Mouse (Mus musculus): ENCODE data around the gene Smarcd2. TPM values are rescaled to one million over a fixed set of nuclear protein-coding genes. Genes with fewer than 3 reads are reported as not detected.

Smarcd2 gene
- total RNA-seq, 2 experiments from 2014 or later: 17.2 to 20.6 TPM

DNA sequence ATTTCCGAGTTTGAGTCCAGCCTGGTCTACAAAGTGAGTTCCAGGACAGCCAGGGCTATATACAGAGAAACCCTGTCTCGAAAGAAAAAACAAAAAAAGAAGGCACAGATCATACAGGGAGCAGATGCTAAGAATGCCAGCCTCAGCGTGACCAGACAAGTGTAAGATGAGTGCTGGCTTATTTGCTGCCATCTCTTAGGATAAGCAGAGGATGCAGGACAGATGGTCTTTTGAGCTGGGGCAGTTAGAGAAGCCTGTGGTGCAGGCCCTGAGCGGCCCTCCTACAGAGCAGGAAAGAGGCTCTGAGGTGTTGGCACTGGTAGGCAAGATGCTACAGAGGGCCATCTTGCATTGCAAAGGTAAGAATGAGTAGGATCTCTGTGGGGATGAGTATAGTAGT, 10.6 kb upstream of the Smarcd2 start:
- intact Hi-C loops (cut with DNase I): no loop called here

GRCm38 (mm10) chr11:106282452-106282851, 9.7 kb upstream of the Smarcd2 start:
- no peak for DNase-seq (ENCODE audit: low spot score in 2 of 2)
- intact Hi-C loops (cut with DNase I): no loop called here

More for the DNA sequence above, 10.6 kb upstream of the Smarcd2 start:
- no peak for DNase-seq (ENCODE audit: low spot score in 2 of 2)

GRCm38 (mm10) chr11:106276454-106276853, 3.7 kb upstream of the Smarcd2 start, which contains the start of gene Tcam1:
TSS of gene Tcam1 (plus strand) at chr11:106276672.
- DNase-seq (ENCODE audit: low spot score in 2 of 2): peak; percentile 90 to 91
- intact Hi-C loops (cut with DNase I): no loop called here

DNA sequence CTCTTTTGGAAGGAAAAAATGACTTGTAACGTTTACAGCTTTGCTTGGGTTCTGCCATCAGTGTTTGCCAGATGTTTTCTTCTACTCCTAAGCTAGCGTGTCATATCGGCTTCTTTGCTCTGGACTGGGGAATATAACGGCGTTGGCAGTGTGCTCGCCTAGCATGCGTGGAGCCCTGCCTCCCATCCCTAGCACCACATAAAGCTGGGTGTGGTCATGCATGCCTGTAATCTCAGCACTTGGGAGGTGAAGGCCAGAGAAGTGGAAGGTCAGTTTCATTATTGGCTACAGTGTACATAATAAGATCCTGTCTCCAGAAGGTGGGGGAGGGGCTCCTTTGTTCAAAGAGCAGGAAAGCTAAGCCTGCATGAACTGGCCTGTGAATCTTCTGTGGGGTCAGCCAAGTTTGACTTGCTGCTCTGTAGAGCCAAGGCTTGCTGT, 2.2 kb upstream of the Smarcd2 start:
- no peak for DNase-seq (ENCODE audit: low spot score in 2 of 2)
- intact Hi-C loops (cut with DNase I): no loop called here

DNA sequence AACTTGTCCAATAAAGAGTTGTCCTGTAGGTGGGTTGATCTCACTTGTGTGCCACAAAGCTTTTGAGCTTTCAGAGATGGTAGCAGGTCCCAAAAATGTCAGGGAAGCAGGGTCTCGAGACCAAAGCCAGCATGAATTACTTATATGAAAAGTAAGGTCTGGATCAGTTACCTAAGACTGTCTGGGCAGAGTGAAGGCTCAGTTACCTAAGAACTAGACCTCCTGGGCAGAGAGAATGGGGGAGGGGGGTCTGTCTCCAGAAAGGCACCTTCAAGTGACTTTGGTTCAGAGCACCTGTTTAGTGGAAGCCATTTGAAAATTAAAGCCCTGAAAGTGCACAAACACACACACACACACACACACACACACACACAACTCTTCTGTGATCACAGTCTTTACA, 1.6 kb upstream of the Smarcd2 start:
- intact Hi-C loops (cut with DNase I): no loop called here
- DNase-seq (ENCODE audit: low spot score in 2 of 2): no peak

GRCm38 (mm10) chr11:106273811-106274210, 1.0 kb upstream of the Smarcd2 start:
- DNase-seq (ENCODE audit: low spot score in 2 of 2): no peak
- intact Hi-C loops (cut with DNase I): no loop called here

DNA sequence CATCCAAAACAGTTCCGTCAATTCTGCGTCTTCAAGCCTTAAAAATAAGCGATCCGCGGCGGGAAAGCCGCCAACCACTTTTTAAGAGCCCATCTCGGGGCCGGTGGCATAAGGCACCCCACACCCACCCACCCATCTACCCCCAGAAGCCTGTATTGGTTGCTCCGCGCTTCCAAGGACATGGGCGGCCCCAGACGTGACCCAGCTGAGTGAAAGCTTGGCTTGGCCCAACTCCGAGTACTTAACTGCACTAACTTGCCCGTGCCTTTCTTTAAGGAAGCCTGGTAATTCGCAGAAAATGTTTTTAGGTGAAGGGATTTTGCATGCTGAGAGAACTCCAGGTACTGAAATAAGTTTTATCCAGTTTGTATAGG, 526 bp upstream of the Smarcd2 start:
- DNase-seq (ENCODE audit: low spot score in 2 of 2): no peak
- intact Hi-C loops (cut with DNase I): no loop called here

DNA sequence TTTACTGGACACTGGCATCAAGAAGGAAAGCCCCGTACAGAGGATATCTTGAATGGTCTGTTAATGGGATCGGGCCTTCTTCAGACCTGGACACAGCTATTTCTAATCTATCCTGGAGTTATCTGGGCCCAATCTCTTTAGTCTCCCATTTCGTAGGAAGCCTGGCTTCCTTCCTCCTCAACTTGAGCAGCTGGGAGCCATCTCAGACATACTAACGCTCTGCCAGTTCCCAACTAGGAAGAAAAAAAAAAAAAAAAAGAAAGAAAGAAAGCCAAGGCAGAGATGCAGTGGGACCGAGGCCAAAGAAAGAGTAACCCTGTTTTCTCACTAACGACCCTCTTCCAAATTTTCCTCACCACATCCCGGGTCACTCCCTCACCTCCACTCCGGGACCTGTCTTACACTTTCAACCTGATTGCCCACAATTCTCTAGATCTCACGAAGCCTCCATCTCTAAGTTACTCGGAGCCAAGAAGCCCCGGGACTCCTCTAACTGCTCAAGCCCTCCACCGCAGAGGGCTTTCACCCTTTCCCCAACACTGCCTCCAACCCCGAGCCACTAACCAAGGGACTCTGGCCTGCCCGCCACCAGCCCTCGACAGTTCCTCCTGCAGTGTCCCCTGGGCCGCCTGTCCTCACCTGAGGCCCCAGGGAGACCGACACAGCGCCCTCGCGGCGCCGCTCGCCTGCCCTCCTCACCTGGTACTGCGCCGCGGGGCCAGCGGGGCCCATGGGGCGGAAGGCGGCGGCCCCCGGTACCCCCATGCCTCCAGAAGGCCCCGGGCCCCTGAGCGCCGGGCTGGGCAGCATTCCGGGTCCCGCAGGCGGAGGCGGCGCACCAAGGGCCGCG, 753 bp downstream of the Smarcd2 start:
- intact Hi-C loops (cut with DNase I): no loop called here
- DNase-seq (ENCODE audit: low spot score in 2 of 2): peak in 1 of 2 experiments; percentile 54

DNA sequence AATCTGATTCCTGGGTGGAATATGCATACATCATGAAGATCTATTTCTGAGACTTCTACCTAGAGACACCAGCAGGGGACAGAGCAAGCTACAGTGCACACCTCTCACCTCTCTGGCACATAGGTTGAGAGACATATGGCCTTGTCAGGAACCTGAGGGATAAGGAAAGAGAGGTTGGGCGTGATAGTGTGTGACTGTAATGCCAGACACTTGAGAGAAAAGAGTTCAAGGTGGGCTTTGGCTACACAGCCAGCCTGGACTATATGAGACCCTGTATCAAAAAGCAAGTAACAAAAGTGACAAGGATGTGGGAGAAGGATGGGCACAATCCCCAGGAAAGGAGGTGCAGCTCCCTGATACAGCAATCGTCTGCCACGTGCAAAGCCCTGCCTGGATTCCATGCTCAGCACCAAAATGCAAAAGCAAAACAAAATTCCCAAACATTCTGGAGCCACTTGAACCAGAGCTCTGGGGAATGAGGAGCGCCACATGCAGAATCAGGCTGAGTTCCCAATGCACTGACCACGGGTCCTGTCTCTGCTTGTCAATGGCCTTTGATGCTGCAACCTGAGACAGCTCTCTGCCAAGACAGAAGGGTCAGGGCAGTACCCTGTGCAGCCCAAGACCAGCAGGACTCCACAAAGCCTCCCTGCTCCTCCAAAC, 1.5 kb downstream of the Smarcd2 start:
- intact Hi-C loops (cut with DNase I): no loop called here
- no peak for DNase-seq (ENCODE audit: low spot score in 2 of 2)

- intact Hi-C loops (cut with DNase I): no loop called here
- no peak for DNase-seq (ENCODE audit: low spot score in 2 of 2)
Measured at GRCm38 (mm10) chr11:106269060-106269431, 3.7 kb downstream of the Smarcd2 start.

GRCm38 (mm10) chr11:106268326-106269059, 4.3 kb downstream of the Smarcd2 start:
- intact Hi-C loops (cut with DNase I): no loop called here
- DNase-seq (ENCODE audit: low spot score in 2 of 2): peak; percentile 51 to 53

DNA sequence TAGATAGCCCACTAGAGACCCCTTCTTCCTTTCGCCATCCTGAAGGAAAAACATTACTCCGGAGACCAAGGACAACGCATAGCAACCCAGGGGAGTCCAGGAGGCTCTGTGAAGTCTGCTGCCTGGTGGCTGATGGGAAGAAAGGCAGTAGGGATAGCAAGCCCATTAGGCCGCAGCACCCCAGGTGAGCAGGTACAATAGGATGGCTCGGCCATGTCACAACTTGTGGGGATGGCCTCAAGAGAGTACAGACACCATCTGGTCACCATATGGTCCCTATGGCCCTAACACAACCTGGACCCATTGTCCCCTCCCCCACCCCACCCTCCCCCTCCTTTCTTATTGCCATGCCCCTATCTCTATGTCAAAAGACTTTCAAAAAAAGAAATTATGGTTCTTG, 4.9 kb downstream of the Smarcd2 start:
- intact Hi-C loops (cut with DNase I): no loop called here
- DNase-seq (ENCODE audit: low spot score in 2 of 2): no peak

GRCm38 (mm10) chr11:106267311-106267852, 5.4 kb downstream of the Smarcd2 start:
- intact Hi-C loops (cut with DNase I): no loop called here
- DNase-seq (ENCODE audit: low spot score in 2 of 2): no peak

- DNase-seq (ENCODE audit: low spot score in 2 of 2): no peak
Measured at GRCm38 (mm10) chr11:106266431-106266830, 6.3 kb downstream of the Smarcd2 start.

DNA sequence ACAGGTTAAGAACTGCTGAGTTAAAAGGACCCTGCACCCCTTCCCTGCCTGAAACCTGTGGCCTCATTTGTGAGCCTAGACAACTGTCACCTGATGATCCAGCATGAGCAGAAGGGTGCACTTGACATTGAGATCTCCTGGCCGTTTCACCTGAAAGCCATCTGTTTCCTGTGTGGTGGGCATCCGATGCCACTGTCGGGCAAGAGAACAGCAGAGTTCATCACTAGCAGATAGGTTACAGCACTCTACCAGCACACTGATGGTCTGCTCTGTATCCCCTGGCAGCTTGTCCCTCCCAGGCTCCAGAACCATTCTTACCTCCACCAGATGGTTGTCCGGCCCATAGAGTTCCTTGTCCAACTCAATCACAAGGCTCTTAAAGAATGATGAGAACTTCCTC, 7.2 kb downstream of the Smarcd2 start:
- DNase-seq (ENCODE audit: low spot score in 2 of 2): no peak
- intact Hi-C loops (cut with DNase I): no loop called here

More at GRCm38 (mm10) chr11:106266431-106266830, 6.3 kb downstream of the Smarcd2 start:
- intact Hi-C loops (cut with DNase I): no loop called here

DNA sequence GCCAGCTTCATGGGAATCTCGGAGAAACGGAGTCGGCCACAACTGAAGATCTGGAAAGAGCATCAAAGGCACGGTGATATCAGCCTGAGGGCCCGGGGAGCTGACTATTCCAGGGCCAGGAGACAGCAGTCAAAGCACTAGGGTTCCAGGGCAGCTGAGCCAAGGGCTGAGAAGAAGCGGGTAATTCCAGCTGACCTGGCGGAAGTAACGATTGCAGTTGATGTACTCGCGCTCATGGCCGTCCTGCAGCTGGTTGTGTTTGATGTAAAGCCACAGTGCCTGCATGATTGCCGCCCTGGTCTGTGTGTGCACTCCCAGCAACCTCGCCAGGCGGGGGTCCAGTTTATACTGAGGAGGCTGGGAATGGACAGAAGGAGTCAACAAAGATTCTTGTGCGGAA, 7.8 kb downstream of the Smarcd2 start:
- DNase-seq (ENCODE audit: low spot score in 2 of 2): no peak
- intact Hi-C loops (cut with DNase I): no loop called here

- no peak for DNase-seq (ENCODE audit: low spot score in 2 of 2)
- intact Hi-C loops (cut with DNase I): no loop called here
Measured at GRCm38 (mm10) chr11:106263963-106264362, 8.8 kb downstream of the Smarcd2 start.

DNA sequence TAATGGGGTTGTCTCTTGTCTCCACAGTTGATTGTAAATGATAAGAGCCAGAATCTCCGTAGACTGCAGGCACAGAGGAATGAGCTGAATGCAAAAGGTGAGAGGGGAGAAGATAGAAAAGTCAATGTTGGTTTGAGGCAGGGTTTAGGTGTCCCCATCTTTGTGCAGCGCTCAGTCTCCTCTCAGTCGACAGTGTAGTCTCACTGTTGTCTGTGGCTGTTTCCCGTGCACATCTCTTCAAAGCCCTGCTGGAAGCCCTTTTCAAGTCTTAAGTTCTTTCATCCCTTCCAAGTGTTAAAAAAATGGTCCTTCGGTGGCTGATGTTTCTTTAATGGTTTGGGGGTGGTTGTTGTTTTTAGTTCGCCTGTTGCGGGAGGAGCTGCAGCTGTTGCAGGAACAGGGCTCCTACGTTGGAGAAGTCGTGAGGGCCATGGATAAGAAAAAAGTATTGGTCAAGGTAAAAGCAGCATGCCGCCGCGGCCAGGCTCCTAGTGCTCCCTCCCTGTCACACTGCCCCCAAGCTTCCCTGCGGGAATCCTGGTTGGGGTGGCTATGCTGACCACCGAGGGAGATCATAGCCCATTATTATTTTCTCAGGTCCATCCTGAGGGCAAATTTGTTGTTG, 11.8 kb downstream of the Smarcd2 start:
- intact Hi-C loops (cut with DNase I): no loop called here
- DNase-seq (ENCODE audit: low spot score in 2 of 2): no peak

DNA sequence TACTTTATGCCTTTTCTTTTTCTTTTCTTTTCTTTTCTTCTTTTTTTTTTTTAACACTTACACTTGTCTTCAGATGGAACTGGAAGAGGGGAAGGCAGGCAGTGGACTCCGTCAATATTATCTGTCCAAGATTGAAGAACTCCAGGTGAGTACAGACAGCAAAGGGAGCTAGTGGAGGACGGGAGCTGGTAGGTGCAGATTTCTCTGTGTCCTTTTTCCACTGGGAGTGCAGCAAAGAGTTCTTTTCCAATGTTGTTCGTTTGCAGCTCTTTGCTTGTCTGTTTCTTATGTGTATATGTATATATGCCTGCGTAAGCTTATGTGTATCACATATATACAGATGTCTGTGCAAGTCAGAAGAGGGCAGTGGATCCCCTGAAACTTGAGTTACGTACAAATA, 16.0 kb downstream of the Smarcd2 start:
- no peak for DNase-seq (ENCODE audit: low spot score in 2 of 2)

More for the DNA sequence above, 16.0 kb downstream of the Smarcd2 start:
- intact Hi-C loops (cut with DNase I): loop anchor here (5.0 kb wide), 1 partner anchor 39 kb away; the partner anchor contains the start of genes Ccdc47 and Ddx42

All from left cerebral cortex, postnatal 36 days (tissue).